Mouse (Mus musculus): ENCODE data around the gene Ergic1. TPM values are rescaled to one million over a fixed set of nuclear protein-coding genes. Genes with fewer than 3 reads are reported as not detected.
A peak's percentile ranks its signal among the peaks of the same experiment; 100 is the strongest.

Gene Ergic1
- polyA plus RNA-seq, 1 experiment, result 39.2 TPM

DNA sequence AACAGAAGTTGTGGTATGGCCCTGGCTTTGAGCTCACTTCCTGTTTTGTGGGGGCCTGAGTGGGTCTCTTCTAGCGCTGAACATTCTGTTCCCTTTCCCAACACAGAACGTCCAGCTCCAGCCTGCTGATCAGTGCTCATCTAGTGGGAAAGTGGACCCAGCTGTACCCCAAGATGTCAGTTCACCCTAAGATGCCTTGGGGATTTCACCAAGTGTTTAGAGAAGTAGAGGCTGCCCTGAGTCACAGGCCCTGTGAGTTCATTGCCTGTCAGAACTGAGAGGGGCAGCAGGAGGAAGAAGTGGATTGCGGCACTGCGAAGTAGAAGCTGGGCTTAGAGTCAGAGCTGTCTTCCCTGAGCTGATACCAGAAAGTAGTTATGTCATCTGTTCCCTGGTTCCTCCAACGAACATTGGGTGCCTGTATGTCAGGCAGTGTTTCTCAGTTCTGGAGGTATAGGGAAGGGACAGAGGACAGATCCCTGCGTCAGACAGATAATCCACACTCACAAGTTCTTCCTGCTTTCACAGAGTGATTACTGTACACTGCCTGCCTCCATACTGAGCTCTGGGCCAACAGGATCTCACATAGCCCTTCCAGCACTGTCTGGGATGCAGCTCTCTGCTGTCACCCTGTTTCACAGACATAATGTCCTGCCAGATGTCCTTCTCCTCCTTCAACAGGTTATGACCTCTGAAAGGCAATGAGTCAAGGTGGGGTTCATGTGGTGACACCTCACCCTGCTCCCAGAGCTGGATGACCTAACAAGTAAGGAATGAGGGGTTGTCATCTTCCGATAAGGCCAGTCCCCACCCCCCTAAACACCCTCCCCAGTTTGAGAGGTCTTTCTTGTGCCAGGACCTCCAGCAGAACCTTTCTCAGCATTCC, 25.8 kb upstream of the Ergic1 start:
- peaks cover 24% of the 10 kb centered on the region; the same call in 1 of the 2 replicates for H3K4me1 ChIP-seq (ENCODE audit: control insufficient read depth, insufficient read depth, insufficient read length)
- no peak for DNase-seq (ENCODE audit: low read depth in 1 of 2, low spot score in 2 of 2)
- TF ChIP-seq POLR2A (IDR thresholded peaks at IDR 0.05; ENCODE audit: low read depth, low read length), result no peak
- no peak for TF ChIP-seq CTCF (IDR thresholded peaks at IDR 0.05; ENCODE audit: extremely low read depth, insufficient read depth, insufficient read length, insufficient replicate concordance)
- no peak overlapping the region for H3K4me3 ChIP-seq (ENCODE audit: extremely low read depth, insufficient read depth, insufficient read length)
- WGBS, result 38% methylated on average over 7 of the region's 7 CpGs
- H3K36me3 ChIP-seq (ENCODE audit: control insufficient read depth, insufficient read depth, low read length), result no peaks in the 10 kb centered on the region
- H3K27ac ChIP-seq (ENCODE audit: insufficient read depth, low read length), result peak overlapping the region; percentile 62
- H3K27me3 ChIP-seq (ENCODE audit: control insufficient read depth, insufficient read depth, low read length), result no peaks in the 10 kb centered on the region

DNA sequence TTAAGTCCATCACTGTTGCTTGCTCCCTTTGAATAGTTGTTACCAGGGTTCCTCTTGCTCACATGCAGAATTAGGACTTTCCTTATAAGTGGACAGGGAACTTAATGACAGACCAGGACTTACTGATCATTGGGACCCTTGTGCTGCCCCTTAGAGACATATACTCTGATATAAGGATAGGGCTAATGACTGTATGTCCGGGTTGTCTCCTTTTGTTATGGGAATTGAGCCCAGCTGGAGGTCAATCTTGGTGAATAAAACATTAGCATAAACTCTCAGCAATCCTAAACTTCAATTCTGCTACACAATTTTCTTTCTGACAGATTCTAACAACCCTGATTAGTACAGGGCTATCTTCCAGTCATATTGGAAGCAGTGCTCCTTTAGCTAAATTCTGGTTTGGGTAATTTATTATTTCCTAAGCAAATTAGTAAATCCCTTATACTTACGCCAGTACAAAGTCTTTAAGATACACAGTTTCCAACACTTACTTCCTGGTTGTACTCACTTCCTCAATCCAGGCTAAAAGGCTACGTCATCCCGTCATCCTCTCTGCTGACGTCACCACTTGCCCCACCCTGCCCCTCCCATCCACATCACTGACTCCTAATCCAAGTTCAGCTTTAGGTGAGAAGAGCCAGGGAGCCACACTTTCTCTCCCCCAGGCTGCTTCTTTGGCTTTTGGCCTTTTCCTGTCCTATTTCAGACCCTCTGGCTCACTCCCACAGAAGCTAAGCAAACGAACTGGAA, 23.4 kb upstream of the Ergic1 start:
- Histone ChIP-seq H3K4me3 (ENCODE audit: extremely low read depth, insufficient read depth, insufficient read length) (no peak overlapping the region), H3K4me1 (ENCODE audit: control insufficient read depth, insufficient read depth, insufficient read length) (peaks cover 5% of the 10 kb centered on the region; the same call in 1 of the 2 replicates), H3K36me3 (ENCODE audit: control insufficient read depth, insufficient read depth, low read length) (no peaks in the 10 kb centered on the region), H3K27ac (ENCODE audit: insufficient read depth, low read length) (no peak overlapping the region), H3K27me3 (ENCODE audit: control insufficient read depth, insufficient read depth, low read length) (no peaks in the 10 kb centered on the region)
- DNase-seq (ENCODE audit: low read depth in 1 of 2, low spot score in 2 of 2), result peak; percentile 25 to 75
- TF ChIP-seq CTCF (IDR thresholded peaks at IDR 0.05; ENCODE audit: extremely low read depth, insufficient read depth, insufficient read length, insufficient replicate concordance), result no peak
- TF ChIP-seq POLR2A (IDR thresholded peaks at IDR 0.05; ENCODE audit: low read depth, low read length), result no peak
- WGBS, result 30% methylated on average over 6 of the region's 6 CpGs

DNA sequence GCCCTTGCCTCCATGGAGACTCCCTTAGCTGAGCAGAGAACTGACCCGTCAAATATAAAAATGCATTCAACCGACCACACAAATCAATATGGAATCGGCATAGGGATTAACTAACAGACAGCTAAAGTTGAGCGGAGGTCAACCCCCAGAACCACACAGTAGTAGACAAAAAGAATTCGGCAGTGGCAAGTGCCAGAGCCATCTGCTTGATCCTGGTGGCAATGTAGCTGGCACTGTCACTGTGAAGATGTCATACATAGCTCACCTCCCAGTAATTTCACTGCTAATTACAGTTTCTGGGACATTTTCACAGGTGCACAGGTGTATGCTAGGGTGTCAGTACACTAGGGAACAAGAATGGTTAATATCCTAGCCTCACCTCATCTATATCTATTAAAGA, 21.2 kb upstream of the Ergic1 start:
- Histone ChIP-seq H3K27me3 (ENCODE audit: control insufficient read depth, insufficient read depth, low read length) (no peaks in the 10 kb centered on the region), H3K36me3 (ENCODE audit: control insufficient read depth, insufficient read depth, low read length) (no peaks in the 10 kb centered on the region), H3K4me3 (ENCODE audit: extremely low read depth, insufficient read depth, insufficient read length) (no peak overlapping the region), H3K27ac (ENCODE audit: insufficient read depth, low read length) (no peak overlapping the region), H3K4me1 (ENCODE audit: control insufficient read depth, insufficient read depth, insufficient read length) (no peaks in the 10 kb centered on the region; the same call in 1 of the 2 replicates)
- DNase-seq (ENCODE audit: low read depth in 1 of 2, low spot score in 2 of 2), result no peak
- TF ChIP-seq POLR2A (IDR thresholded peaks at IDR 0.05; ENCODE audit: low read depth, low read length), result no peak
- no peak for TF ChIP-seq CTCF (IDR thresholded peaks at IDR 0.05; ENCODE audit: extremely low read depth, insufficient read depth, insufficient read length, insufficient replicate concordance)
- WGBS, result 92% methylated on average over 5 of the region's 5 CpGs

- H3K27me3 ChIP-seq (ENCODE audit: control insufficient read depth, insufficient read depth, low read length), result no peaks in the 10 kb centered on the region
- no peak overlapping the region for H3K4me3 ChIP-seq (ENCODE audit: extremely low read depth, insufficient read depth, insufficient read length)
- H3K27ac ChIP-seq (ENCODE audit: insufficient read depth, low read length), result no peak overlapping the region
- TF ChIP-seq CTCF (IDR thresholded peaks at IDR 0.05; ENCODE audit: extremely low read depth, insufficient read depth, insufficient read length, insufficient replicate concordance) (no peak), POLR2A (IDR thresholded peaks at IDR 0.05; ENCODE audit: low read depth, low read length) (no peak)
- DNase-seq (ENCODE audit: low read depth in 1 of 2, low spot score in 2 of 2), result no peak
- WGBS, result 44% methylated on average over 8 of the region's 8 CpGs
- H3K4me1 ChIP-seq (ENCODE audit: control insufficient read depth, insufficient read depth, insufficient read length), result no peaks in the 10 kb centered on the region
- H3K36me3 ChIP-seq (ENCODE audit: control insufficient read depth, insufficient read depth, low read length), result no peaks in the 10 kb centered on the region
Measured at GRCm38 (mm10) chr17:26544319-26544963, 16.8 kb upstream of the Ergic1 start.

DNA sequence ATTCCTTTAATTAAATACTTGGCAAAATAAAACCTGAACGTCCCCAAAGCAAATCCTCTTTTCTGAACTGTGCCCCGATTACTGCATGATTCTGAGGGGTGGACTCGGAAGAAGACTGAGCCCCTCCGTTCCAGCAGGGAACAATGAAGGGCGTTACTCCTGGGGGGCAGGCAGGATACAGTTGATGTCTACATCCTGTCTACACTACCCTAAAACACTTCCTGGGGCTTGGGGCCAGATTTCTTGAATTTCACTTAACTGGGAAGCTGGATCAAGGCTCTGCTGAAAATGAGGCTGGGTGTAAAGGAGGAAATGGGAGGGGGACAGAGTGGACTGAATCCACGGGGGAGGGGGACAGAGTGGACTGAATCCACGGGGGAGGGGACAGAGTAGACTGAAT, 13.5 kb upstream of the Ergic1 start:
- no peak for DNase-seq (ENCODE audit: low read depth in 1 of 2, low spot score in 2 of 2)
- H3K27ac ChIP-seq (ENCODE audit: insufficient read depth, low read length), result no peak overlapping the region

GRCm38 (mm10) chr17:26548566-26548965, 12.7 kb upstream of the Ergic1 start:
- no peaks in the 10 kb centered on the region for H3K4me1 ChIP-seq (ENCODE audit: control insufficient read depth, insufficient read depth, insufficient read length)
- no peaks in the 10 kb centered on the region for H3K27me3 ChIP-seq (ENCODE audit: control insufficient read depth, insufficient read depth, low read length)
- no peak overlapping the region for H3K27ac ChIP-seq (ENCODE audit: insufficient read depth, low read length)
- no peaks in the 10 kb centered on the region for H3K36me3 ChIP-seq (ENCODE audit: control insufficient read depth, insufficient read depth, low read length)
- DNase-seq (ENCODE audit: low read depth in 1 of 2, low spot score in 2 of 2), result no peak
- TF ChIP-seq CTCF (IDR thresholded peaks at IDR 0.05; ENCODE audit: extremely low read depth, insufficient read depth, insufficient read length, insufficient replicate concordance) (no peak), POLR2A (IDR thresholded peaks at IDR 0.05; ENCODE audit: low read depth, low read length) (no peak)
- WGBS, result 33% methylated on average over 5 of the region's 5 CpGs
- H3K4me3 ChIP-seq (ENCODE audit: extremely low read depth, insufficient read depth, insufficient read length), result no peak overlapping the region

More for the DNA sequence above, 13.5 kb upstream of the Ergic1 start:
- TF ChIP-seq POLR2A (IDR thresholded peaks at IDR 0.05; ENCODE audit: low read depth, low read length) (no peak), CTCF (IDR thresholded peaks at IDR 0.05; ENCODE audit: extremely low read depth, insufficient read depth, insufficient read length, insufficient replicate concordance) (no peak)
- WGBS, result 36% methylated on average over 7 of the region's 7 CpGs
- Histone ChIP-seq H3K4me1 (ENCODE audit: control insufficient read depth, insufficient read depth, insufficient read length) (no peaks in the 10 kb centered on the region), H3K4me3 (ENCODE audit: extremely low read depth, insufficient read depth, insufficient read length) (no peak overlapping the region), H3K27me3 (ENCODE audit: control insufficient read depth, insufficient read depth, low read length) (no peaks in the 10 kb centered on the region), H3K36me3 (ENCODE audit: control insufficient read depth, insufficient read depth, low read length) (no peaks in the 10 kb centered on the region)
